Mouse (Mus musculus) right cerebral cortex, postnatal 25 days (tissue): ENCODE results near the gene Srrd.

Source experiments
- DNase-seq: peaks from one replicate; pipeline ENCODE4 v3.0.0; 2022

Gene Srrd

GRCm38 (mm10) chr5:112287652-112288051 is 55.2 kb downstream of the Srrd start:
- no peak for DNase-seq
